Mouse (Mus musculus): ENCODE measurements at regions not wholly inside any gene's neighbourhood (a gene's known extent, or its start where the extent isn't known, plus 50 kb on each side); places are given as distances from the start of the nearest gene placed in this dataset.

DNA sequence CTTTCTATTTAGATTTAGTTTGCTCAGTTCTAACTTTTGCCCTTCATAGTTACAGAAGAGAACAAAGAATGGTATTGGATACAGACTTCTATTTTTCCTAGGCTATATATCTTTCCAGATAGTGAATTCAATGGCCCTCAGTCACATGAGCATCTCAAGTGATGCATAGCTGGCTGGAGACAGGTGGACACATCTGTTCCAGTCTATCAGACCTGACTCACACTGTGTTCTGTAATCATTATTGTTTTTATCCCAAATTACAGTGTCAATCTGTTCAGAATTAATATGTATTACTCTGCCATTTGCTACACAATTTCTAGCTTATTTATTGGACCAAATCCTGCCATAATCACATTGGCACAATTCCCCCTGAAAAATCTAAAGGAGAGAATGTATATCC, 298.0 kb upstream of the Foxg1 start:
- no peak for DNase-seq (ENCODE audit: low spot score in 2 of 2)

GRCm38 (mm10) chr12:49086076-49086475, 296.4 kb upstream of the Foxg1 start:
- DNase-seq (ENCODE audit: low spot score in 2 of 2): no peak

DNA sequence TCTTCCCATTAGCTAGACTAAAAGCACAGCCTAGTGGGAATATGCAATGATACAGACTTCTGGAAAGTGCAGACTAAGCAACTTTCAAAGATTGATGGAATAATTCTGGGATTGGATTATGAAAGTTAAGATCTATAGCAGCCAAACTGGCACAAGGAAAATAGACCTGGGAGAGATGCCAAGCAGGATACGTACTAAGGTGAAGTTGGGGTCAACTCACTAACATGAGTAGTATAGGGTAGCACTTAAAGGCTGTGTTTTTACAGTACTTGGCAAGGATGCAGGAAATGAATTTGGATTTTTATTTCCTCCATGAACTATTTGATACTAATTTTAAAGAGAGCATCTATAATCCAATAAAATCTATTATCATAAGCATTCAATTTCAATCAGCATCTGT, 292.3 kb upstream of the Foxg1 start:
- no peak for DNase-seq (ENCODE audit: low spot score in 2 of 2)

DNA sequence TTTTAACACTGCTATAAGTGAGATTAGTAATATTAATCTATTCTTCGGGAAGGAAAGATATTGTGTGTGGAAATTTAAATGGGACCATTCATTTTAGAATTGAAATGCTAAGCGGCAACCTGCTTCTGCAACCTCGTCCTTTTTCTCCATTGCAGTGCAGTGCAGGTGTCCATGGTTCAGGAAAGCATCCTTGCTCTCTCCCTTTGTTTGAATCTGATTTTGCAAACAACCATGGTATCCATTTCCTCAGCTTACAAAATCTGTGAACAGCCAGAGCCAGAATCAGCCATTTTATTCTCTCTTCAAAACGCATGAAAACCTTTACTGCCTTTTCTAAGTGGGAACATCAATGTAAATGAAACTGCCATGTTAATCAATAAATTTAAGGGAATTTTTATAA, 276.5 kb upstream of the Foxg1 start:
- DNase-seq (ENCODE audit: low spot score in 2 of 2): no peak

GRCm38 (mm10) chr12:49106399-49107382, 275.8 kb upstream of the Foxg1 start:
- DNase-seq (ENCODE audit: low spot score in 2 of 2): peak; percentile 22 to 70

DNA sequence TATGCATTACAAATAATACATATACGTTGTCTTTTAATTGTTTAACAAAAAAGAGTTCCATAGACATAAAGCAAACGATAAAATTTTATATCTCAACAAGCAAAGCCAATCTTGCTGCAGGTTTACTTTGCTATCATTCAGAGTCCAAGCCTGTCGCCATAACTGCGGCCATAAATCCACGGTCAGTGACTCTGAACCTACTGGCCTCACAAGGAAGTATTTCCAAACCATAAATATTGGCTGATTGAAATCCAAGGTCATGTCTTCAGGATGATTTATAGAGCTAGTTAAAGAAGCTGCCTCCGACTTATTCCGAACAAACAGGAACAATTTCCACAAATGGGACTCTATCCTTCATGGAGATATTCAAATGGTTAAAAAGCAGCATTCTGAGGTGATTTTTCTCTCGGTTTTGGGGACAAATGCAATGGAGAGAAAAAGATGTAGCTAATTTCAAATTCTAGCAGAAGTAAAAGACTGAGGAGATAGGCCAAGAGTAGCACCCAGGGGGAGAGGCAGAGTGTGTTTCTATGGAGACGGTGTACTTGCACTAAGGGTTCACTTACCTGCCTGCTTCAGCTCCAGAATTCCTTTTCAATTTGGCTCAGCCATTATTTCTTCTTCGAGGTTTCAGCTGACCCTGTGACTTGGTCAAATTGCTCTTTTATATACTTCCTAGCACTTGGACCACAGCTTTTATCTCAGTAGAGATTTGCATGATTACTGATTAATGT, 274.9 kb upstream of the Foxg1 start:
- no peak for DNase-seq (ENCODE audit: low spot score in 2 of 2)

DNA sequence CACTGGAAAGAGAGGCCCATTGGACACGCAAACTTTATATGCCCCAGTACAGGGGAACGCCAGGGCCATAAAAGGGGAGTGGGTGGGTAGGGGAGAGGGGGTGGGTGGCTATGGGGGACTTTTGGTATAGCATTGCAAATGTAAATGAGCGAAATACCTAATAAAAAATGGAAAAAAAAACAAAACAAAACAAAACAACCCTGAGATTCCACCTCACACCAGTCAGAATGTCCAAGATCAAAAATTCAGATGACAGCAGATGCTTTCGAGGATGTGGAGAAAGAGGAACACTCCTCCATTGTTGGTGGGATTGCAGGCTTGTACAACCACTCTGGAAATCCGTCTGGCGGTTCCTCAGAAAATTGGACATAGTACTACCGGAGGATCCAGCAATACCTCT, 251.4 kb upstream of the Foxg1 start:
- DNase-seq (ENCODE audit: low spot score in 2 of 2): peak; percentile 34 to 53

DNA sequence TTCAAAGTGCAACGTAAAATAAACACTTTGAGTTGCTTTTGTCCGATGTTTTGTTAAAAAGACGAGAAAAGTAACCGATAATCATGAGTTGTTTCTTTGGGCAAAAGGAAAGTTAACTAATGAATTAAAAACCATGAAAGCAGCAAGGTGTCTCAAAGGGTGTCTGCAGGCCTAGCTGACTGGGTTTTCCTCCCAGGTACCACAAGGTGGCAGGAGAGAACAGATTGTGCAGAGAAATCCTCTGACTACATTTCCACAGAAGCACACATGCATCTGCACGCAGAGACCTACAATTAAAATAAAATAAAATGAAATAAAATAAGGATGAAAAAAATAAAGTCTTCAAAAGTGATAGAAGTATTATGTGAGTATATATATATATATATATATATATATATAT, 212.4 kb upstream of the Foxg1 start:
- DNase-seq (ENCODE audit: low spot score in 2 of 2): peak in 1 of 2 experiments; percentile 18

- no peak for DNase-seq (ENCODE audit: low spot score in 2 of 2)
Observed at GRCm38 (mm10) chr12:49171014-49171677, 211.3 kb upstream of the Foxg1 start.

DNA sequence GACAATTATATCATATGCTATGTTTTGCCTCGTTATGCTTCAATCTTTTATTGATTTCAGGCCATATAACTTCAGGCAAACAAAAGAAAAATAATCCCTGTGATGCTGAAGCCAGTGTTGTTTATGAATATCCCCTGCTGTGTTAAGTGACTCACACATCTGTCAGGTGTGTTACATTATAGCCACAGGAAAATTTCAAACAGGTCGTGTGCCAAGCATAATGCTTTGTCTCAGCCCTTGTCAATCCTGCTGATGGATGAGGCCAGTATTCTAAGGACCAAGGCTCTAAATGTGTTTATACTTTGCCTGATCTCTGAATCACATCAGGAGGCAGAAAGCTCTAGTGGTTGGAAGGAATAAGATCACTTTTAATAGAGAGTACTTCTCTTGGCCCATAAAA, 191.1 kb upstream of the Foxg1 start:
- no peak for DNase-seq (ENCODE audit: low spot score in 2 of 2)

GRCm38 (mm10) chr12:49233524-49234306, 148.7 kb upstream of the Foxg1 start:
- DNase-seq (ENCODE audit: low spot score in 2 of 2): no peak
